Mouse (Mus musculus) C2C12 (cell line): Measurements from ENCODE around the gene Siae.

ENCODE experiments used
- CTCF ChIP-seq: IDR thresholded peaks from one replicate; pipeline ENCODE4 v1.5.1; 2011; ENCODE audit not compliant: control insufficient read depth, insufficient read depth, insufficient read length
- USF1 ChIP-seq: IDR thresholded peaks from one replicate; pipeline ENCODE4 v1.6.1; 2011; ENCODE audit warnings: low read depth, mild to moderate bottlenecking, control low read depth, moderate library complexity

GRCm38 (mm10) chr9:37543869-37544440 is 11.5 kb upstream of the Siae start:
- TF ChIP-seq CTCF (no peak), USF1 (no peak)
